Mouse (Mus musculus): Measurements from ENCODE around the gene Mecp2. TPM values are rescaled to one million over a fixed set of nuclear protein-coding genes. Genes with fewer than 3 reads are reported as not detected.
A peak's percentile ranks its signal among the peaks of the same experiment; 100 is the strongest.
"Not testable (repeated sequence)": the region's sequence is repeated elsewhere in the genome, so short reads cannot be mapped to it uniquely, and the experiment has no call there.

Mecp2 gene
- polyA plus RNA-seq (2015; fragmentation: Nextera tagmentation; extraction: Ambion mirVana), result 9.9 and 10.8 TPM in 2 replicates

DNA sequence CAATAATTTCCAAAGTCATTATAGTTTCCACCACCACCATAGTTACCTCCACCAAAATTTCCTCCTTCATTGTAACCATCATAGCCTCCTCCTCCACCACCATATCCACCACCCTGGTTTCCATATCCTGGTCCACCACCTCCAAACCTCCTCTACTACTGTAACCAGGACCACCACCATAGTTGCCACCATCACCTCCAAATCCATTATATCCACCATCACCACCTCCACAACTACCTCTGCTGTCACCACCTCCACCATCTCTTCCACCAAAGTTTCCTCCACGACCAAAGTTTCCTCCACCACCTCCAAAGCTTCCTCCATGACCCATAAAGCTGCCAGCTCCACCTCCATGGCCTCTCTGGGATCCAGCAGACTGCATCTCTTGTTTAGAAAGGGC is at the start of gene Mecp2:
Gene Mecp2 (minus strand): TSS at position 101 of the 400 bp plus-strand sequence.
- not testable (repeated sequence) for ATAC-seq; H3K4me3 ChIP-seq (ENCODE audit: low read length); H3K9me3 ChIP-seq (ENCODE audit: control insufficient read depth, low read length); H3K27ac ChIP-seq (ENCODE audit: low read depth, low read length); H3K27me3 ChIP-seq (replicated peaks; ENCODE audit: control insufficient read depth, insufficient read depth, low read length); H3K36me3 ChIP-seq (ENCODE audit: control insufficient read depth, insufficient read depth, low read length); H3K4me2 ChIP-seq (ENCODE audit: low read length); H3K4me1 ChIP-seq (ENCODE audit: control insufficient read depth, insufficient read depth, low read depth, low read length); H3K9ac ChIP-seq (ENCODE audit: low read depth, low read length)
- WGBS, result 17% methylated on average over 1 of the region's 1 CpGs

DNA sequence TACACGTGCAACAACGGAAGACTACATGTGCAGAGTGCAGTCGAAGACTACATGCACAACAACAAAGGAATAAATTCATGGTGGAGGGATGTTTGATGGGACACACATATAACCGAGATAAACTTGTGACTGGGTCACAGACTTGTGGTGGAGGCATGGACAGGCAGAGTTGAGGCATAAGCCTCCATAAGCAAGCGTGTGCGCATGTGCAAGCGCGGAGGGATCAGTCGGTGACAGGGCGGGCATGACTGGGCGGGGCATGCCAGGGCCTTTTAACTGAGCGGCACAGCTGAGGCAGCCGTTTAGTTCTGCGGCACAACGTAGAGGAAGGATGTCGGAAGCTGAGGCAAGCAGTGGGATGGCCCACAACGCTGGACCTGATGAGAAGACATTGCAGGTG is 41.8 kb upstream of the Mecp2 start, which contains the start of gene Tktl1:
Gene Tktl1 (plus strand): TSS at position 301 of the 400 bp plus-strand sequence.
- H3K4me2 ChIP-seq (ENCODE audit: low read length), result no peak within 1 kb of the TSS
- H3K27ac ChIP-seq (ENCODE audit: low read depth, low read length), result no peak within 1 kb of the TSS
- no peak within 1 kb of the TSS for H3K9ac ChIP-seq (ENCODE audit: low read depth, low read length)
- no peaks in the 10 kb centered on the region for H3K4me1 ChIP-seq (ENCODE audit: control insufficient read depth, insufficient read depth, low read depth, low read length)
- no peaks in the 10 kb centered on the region for H3K36me3 ChIP-seq (ENCODE audit: control insufficient read depth, insufficient read depth, low read length)
- ATAC-seq, result no peak
- no peaks in the 10 kb centered on the region for H3K9me3 ChIP-seq (ENCODE audit: control insufficient read depth, low read length)
- WGBS, result 90% methylated on average over 17 of the region's 17 CpGs
- no peaks in the 10 kb centered on the region for H3K27me3 ChIP-seq (replicated peaks; ENCODE audit: control insufficient read depth, insufficient read depth, low read length)
- H3K4me3 ChIP-seq (ENCODE audit: low read length), result no peak within 1 kb of the TSS

DNA sequence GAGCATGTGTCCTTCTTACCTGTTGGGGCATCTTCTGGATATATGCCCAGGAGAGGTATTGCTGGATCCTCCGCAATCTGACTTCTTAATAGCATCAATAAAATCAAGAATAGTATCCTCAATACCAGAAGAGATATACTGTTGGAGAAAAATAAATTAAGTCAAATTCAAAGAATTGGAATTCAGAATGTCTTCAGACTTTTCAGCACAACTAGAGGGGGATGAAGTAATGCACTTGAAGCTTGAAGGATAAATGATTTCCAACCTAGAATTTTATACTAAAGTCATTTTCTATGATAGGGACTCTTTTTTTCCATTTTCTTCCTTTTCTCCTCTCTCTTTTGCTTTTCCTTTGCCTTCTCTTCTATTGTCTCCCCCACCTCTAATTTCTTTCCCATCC is 32.6 kb upstream of the Mecp2 start, which contains the start of gene Tex28:
Gene Tex28 (minus strand): TSS at position 101 of the 400 bp plus-strand sequence.
- ATAC-seq, result no peak
- no peak within 1 kb of the TSS for H3K9ac ChIP-seq (ENCODE audit: low read depth, low read length)
- no peaks in the 10 kb centered on the region for H3K9me3 ChIP-seq (ENCODE audit: control insufficient read depth, low read length)
- H3K4me2 ChIP-seq (ENCODE audit: low read length), result no peak within 1 kb of the TSS
- no peaks in the 10 kb centered on the region for H3K36me3 ChIP-seq (ENCODE audit: control insufficient read depth, insufficient read depth, low read length)
- H3K4me3 ChIP-seq (ENCODE audit: low read length), result no peak within 1 kb of the TSS
- no peak within 1 kb of the TSS for H3K27ac ChIP-seq (ENCODE audit: low read depth, low read length)
- no peaks in the 10 kb centered on the region for H3K4me1 ChIP-seq (ENCODE audit: control insufficient read depth, insufficient read depth, low read depth, low read length)
- no peaks in the 10 kb centered on the region for H3K27me3 ChIP-seq (replicated peaks; ENCODE audit: control insufficient read depth, insufficient read depth, low read length)
- WGBS, result 94% methylated on average over 1 of the region's 1 CpGs

DNA sequence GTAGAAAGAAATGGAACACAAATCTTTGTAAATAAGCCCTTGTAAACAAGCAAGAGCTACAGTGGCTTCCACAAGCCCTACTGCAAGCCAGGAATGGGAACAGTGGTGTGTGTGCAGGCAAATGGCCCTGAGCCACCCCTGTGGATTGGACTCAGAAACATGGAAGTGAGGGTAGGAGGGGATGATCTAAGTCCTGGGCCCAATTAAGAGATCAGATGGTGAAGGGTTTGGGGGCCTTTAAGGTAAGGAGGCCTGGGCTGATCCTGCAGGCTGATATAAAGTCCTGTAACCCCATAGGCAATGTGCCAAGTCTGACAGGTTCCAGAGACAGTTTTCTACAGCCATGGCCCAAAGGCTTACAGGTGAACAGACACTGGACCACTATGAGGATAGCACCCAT is 8.0 kb downstream of the Mecp2 start, which contains the start of gene Opn1mw:
Gene Opn1mw (plus strand): TSS at position 301 of the 400 bp plus-strand sequence.
- H3K27ac ChIP-seq (ENCODE audit: low read depth, low read length), result no peak within 1 kb of the TSS
- H3K4me3 ChIP-seq (ENCODE audit: low read length), result no peak within 1 kb of the TSS
- no peak for ATAC-seq
- no peak within 1 kb of the TSS for H3K4me2 ChIP-seq (ENCODE audit: low read length)
- no peaks in the 10 kb centered on the region for H3K27me3 ChIP-seq (replicated peaks; ENCODE audit: control insufficient read depth, insufficient read depth, low read length)
- H3K4me1 ChIP-seq (ENCODE audit: control insufficient read depth, insufficient read depth, low read depth, low read length), result no peaks in the 10 kb centered on the region
- H3K9me3 ChIP-seq (ENCODE audit: control insufficient read depth, low read length), result no peaks in the 10 kb centered on the region
- H3K36me3 ChIP-seq (ENCODE audit: control insufficient read depth, insufficient read depth, low read length), result no peaks in the 10 kb centered on the region
- no peak within 1 kb of the TSS for H3K9ac ChIP-seq (ENCODE audit: low read depth, low read length)

DNA sequence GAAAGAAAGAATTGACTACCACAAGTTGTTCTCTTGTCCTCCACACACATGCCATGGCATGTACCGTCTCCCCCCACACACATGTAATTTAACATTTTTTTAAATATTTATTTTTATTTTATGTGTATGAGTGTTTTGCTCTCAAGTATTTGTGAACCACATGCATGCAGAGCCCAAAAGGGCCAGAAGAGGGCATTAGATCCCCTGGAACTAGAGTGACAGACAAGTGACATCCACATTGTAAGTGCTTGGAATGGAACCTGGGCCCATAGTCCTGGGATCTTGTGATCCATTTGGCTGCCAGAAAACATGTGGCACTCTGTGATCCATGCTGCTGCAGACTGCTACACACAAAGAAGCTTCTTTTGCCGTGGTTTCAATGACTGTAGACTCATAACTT is 10.2 kb downstream of the Mecp2 start:
- H3K4me3 ChIP-seq (ENCODE audit: low read length), result no peak overlapping the region
- H3K36me3 ChIP-seq (ENCODE audit: control insufficient read depth, insufficient read depth, low read length), result no peaks in the 10 kb centered on the region
- 57% methylated on average over 2 of the region's 2 CpGs for WGBS
- no peaks in the 10 kb centered on the region for H3K4me1 ChIP-seq (ENCODE audit: control insufficient read depth, insufficient read depth, low read depth, low read length)
- no peak overlapping the region for H3K9ac ChIP-seq (ENCODE audit: low read depth, low read length)
- H3K9me3 ChIP-seq (ENCODE audit: control insufficient read depth, low read length), result no peaks in the 10 kb centered on the region
- ATAC-seq, result no peak
- H3K4me2 ChIP-seq (ENCODE audit: low read length), result no peak overlapping the region
- H3K27me3 ChIP-seq (replicated peaks; ENCODE audit: control insufficient read depth, insufficient read depth, low read length), result no peaks in the 10 kb centered on the region
- H3K27ac ChIP-seq (ENCODE audit: low read depth, low read length), result no peak overlapping the region

DNA sequence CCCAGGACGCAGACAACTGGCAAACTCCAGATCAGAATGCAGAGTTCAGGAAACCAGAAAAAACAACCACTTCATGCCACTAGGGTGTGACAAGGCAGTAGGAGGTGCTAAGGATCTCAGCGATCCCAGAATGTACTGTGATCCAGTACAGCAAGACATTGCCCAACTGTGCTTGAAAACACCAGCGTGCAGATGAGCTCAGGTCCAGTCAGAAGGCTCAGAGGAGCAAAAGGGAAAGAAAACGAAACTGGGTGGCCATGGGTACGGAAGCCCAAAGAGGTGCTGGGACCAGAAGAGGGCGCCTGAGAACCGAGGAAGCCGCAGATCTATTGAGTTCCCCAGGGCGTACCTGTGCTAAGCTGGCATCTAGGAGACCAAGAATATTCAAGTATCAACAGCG is 19.7 kb downstream of the Mecp2 start:
- no peaks in the 10 kb centered on the region for H3K27me3 ChIP-seq (replicated peaks; ENCODE audit: control insufficient read depth, insufficient read depth, low read length)
- peak overlapping the region; percentile 26 for H3K4me3 ChIP-seq (ENCODE audit: low read length)
- H3K9me3 ChIP-seq (ENCODE audit: control insufficient read depth, low read length), result no peaks in the 10 kb centered on the region
- peak; percentile 78 for ATAC-seq
- H3K4me2 ChIP-seq (ENCODE audit: low read length), result peak overlapping the region; percentile 46
- H3K9ac ChIP-seq (ENCODE audit: low read depth, low read length), result peak overlapping the region; percentile 37; the same call in 1 of the 2 replicates
- H3K36me3 ChIP-seq (ENCODE audit: control insufficient read depth, insufficient read depth, low read length), result no peaks in the 10 kb centered on the region
- no peak overlapping the region for H3K27ac ChIP-seq (ENCODE audit: low read depth, low read length)
- 13% methylated on average over 10 of the region's 10 CpGs for WGBS
- H3K4me1 ChIP-seq (ENCODE audit: control insufficient read depth, insufficient read depth, low read depth, low read length), result no peaks in the 10 kb centered on the region

DNA sequence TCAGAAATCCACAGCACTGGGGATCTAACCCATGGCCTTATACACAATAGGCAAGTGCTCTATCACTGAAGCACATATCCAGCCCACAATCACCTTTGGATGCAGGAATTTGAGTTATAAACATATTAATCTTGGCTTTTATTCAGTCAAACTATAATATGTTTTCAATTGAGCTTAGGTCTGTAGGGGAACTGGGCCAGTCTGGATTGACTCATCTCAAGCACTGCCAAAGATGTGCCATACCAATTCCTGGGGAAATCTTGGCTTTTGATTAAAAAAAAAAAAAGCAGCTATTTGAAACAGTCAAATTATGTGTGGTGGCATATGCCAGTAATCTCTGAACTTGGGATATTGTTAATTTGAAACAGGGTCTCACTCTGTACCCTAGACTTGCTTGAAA is 21.1 kb downstream of the Mecp2 start:
- Histone ChIP-seq H3K4me3 (ENCODE audit: low read length) (no peak overlapping the region), H3K9me3 (ENCODE audit: control insufficient read depth, low read length) (no peaks in the 10 kb centered on the region), H3K36me3 (ENCODE audit: control insufficient read depth, insufficient read depth, low read length) (no peaks in the 10 kb centered on the region), H3K27me3 (replicated peaks; ENCODE audit: control insufficient read depth, insufficient read depth, low read length) (no peaks in the 10 kb centered on the region), H3K4me2 (ENCODE audit: low read length) (no peak overlapping the region), H3K27ac (ENCODE audit: low read depth, low read length) (no peak overlapping the region), H3K4me1 (ENCODE audit: control insufficient read depth, insufficient read depth, low read depth, low read length) (no peaks in the 10 kb centered on the region), H3K9ac (ENCODE audit: low read depth, low read length) (no peak overlapping the region)
- no peak for ATAC-seq

DNA sequence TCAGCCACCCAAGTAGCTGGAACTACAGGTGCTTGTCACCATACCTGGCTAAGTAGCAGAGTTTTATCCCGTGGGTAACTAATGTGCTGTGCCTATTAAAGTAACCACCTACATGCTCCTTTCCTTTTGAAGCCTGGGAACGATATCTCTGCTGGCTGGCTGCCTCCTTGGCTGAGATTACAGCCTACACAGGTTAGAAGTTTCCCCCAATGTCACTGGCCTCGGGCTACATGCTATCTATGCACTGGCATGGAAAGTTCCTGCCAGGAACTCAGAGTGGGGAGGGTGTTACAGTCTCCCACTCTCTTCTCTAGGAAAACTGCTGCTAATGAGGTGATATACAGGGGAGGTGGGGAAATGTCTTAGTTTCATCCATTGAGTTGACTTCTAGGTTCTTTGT is 26.4 kb downstream of the Mecp2 start:
- no peak overlapping the region for H3K4me2 ChIP-seq (ENCODE audit: low read length)
- no peak overlapping the region for H3K27ac ChIP-seq (ENCODE audit: low read depth, low read length)
- 60% methylated on average over 3 of the region's 3 CpGs for WGBS
- no peak overlapping the region for H3K4me3 ChIP-seq (ENCODE audit: low read length)
- H3K4me1 ChIP-seq (ENCODE audit: control insufficient read depth, insufficient read depth, low read depth, low read length), result no peaks in the 10 kb centered on the region
- no peak overlapping the region for H3K9ac ChIP-seq (ENCODE audit: low read depth, low read length)
- H3K27me3 ChIP-seq (replicated peaks; ENCODE audit: control insufficient read depth, insufficient read depth, low read length), result no peaks in the 10 kb centered on the region
- H3K36me3 ChIP-seq (ENCODE audit: control insufficient read depth, insufficient read depth, low read length), result no peaks in the 10 kb centered on the region
- H3K9me3 ChIP-seq (ENCODE audit: control insufficient read depth, low read length), result no peaks in the 10 kb centered on the region
- no peak for ATAC-seq

DNA sequence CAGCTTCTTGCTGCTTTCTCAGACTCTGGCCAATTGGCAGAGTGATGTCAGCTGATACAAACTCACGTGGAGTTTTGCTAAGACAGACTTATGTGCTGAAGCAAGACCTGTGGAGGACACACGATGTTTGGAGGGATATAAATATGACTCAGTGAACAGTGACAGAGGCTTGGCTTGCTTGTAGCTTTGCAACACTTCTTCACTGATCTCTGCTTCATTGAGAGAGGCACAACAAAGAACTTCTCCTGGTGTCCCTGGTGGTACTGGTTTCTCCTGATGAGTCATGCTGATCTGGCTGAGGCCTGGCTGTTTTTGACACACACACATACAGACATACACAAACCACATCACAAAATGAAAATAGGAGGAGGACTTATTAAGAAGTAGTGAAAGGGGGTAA is 29.2 kb downstream of the Mecp2 start:
- no peaks in the 10 kb centered on the region for H3K9me3 ChIP-seq (ENCODE audit: control insufficient read depth, low read length)
- H3K27ac ChIP-seq (ENCODE audit: low read depth, low read length), result no peak overlapping the region
- H3K4me2 ChIP-seq (ENCODE audit: low read length), result no peak overlapping the region
- no peaks in the 10 kb centered on the region for H3K27me3 ChIP-seq (replicated peaks; ENCODE audit: control insufficient read depth, insufficient read depth, low read length)
- no peaks in the 10 kb centered on the region for H3K36me3 ChIP-seq (ENCODE audit: control insufficient read depth, insufficient read depth, low read length)
- no peak for ATAC-seq
- no peak overlapping the region for H3K9ac ChIP-seq (ENCODE audit: low read depth, low read length)
- H3K4me1 ChIP-seq (ENCODE audit: control insufficient read depth, insufficient read depth, low read depth, low read length), result no peaks in the 10 kb centered on the region
- 60% methylated on average over 2 of the region's 2 CpGs for WGBS
- H3K4me3 ChIP-seq (ENCODE audit: low read length), result no peak overlapping the region
